Mouse (Mus musculus) E14TG2a.4 (cell line): Measurements from ENCODE around the gene Tgfb1.
A peak's percentile ranks its signal among the peaks of the same experiment; 100 is the strongest.

Experiments
- CTCF ChIP-seq: conservative IDR thresholded peaks from 2 replicates; pipeline ENCODE4 v1.5.1; 2014; ENCODE audit warnings: low read length
- POU5F1 ChIP-seq: IDR thresholded peaks from 2 replicates; pipeline ENCODE4 v1.6.1; 2014; ENCODE audit warnings: low read length, borderline replicate concordance

GRCm38 (mm10) chr7:25700732-25701131 is 13.9 kb downstream of the Tgfb1 start:
- peak; percentile 93 for TF ChIP-seq CTCF
- TF ChIP-seq POU5F1, result no peak
